ENCODE assay signal across 16 mouse cellular contexts in genomic region chr15:10073580-10073979, GRCm38 (mm10).
"Had no signal": no experiment of that assay in that cellular context is flagged by ENCODE, and none has a peak within 500 bp of the region (broad histone marks: within the 10 kb centered on the region; RNA-seq: fewer than 3 reads in every experiment).

No protein-coding gene starts in this region.

- H3K9me3 ChIP-seq: neural tube, embryonic 13.5 days; neural tube, embryonic 15.5 days; stomach, embryonic 15.5 days had no signal

- DNase-seq: retina, postnatal 1 day; right cerebral cortex, adult 18-20 months; right cerebral cortex, postnatal 14 days; right cerebral cortex, postnatal 25 days; right cerebral cortex, postnatal 4 days; spleen, adult 18-20 months; thymus, adult 18-20 months; thymus, adult 2 months; thymus, postnatal 14 days; thymus, postnatal 25 days; thymus, postnatal 36 days; thymus, postnatal 4 days had no signal

- H3K4me2 ChIP-seq: neural tube, embryonic 13.5 days; neural tube, embryonic 15.5 days; stomach, embryonic 15.5 days had no signal

- H3K4me3 ChIP-seq: neural tube, embryonic 13.5 days; neural tube, embryonic 15.5 days; stomach, embryonic 15.5 days had no signal

- H3K9ac ChIP-seq: neural tube, embryonic 13.5 days; neural tube, embryonic 15.5 days; stomach, embryonic 15.5 days had no signal

- H3K27me3 ChIP-seq: neural tube, embryonic 13.5 days; neural tube, embryonic 15.5 days; stomach, embryonic 15.5 days had no signal

- H3K27ac ChIP-seq: neural tube, embryonic 13.5 days; neural tube, embryonic 15.5 days; stomach, embryonic 15.5 days; stomach, postnatal 0 days had no signal

- H3K36me3 ChIP-seq: neural tube, embryonic 13.5 days; neural tube, embryonic 15.5 days; stomach, embryonic 15.5 days had no signal

- H3K4me1 ChIP-seq: neural tube, embryonic 13.5 days; neural tube, embryonic 15.5 days; stomach, embryonic 15.5 days had no signal
